Mouse (Mus musculus) B cell, adult (primary cell): ENCODE results near the gene Col12a1. TPM values are rescaled to one million over a fixed set of nuclear protein-coding genes. Genes with fewer than 3 reads are reported as not detected.

ENCODE experiments used
- total RNA-seq: library from RNA; stranded (reverse); gene quantifications from 4 replicates; pipeline ENCODE4 v1.2.4, GENCODE M21; 2023; ENCODE audit not compliant: inconsistent age

The Col12a1 gene
- total RNA-seq = 0.12 TPM in 1 of 4 replicates, not detected in the others

DNA sequence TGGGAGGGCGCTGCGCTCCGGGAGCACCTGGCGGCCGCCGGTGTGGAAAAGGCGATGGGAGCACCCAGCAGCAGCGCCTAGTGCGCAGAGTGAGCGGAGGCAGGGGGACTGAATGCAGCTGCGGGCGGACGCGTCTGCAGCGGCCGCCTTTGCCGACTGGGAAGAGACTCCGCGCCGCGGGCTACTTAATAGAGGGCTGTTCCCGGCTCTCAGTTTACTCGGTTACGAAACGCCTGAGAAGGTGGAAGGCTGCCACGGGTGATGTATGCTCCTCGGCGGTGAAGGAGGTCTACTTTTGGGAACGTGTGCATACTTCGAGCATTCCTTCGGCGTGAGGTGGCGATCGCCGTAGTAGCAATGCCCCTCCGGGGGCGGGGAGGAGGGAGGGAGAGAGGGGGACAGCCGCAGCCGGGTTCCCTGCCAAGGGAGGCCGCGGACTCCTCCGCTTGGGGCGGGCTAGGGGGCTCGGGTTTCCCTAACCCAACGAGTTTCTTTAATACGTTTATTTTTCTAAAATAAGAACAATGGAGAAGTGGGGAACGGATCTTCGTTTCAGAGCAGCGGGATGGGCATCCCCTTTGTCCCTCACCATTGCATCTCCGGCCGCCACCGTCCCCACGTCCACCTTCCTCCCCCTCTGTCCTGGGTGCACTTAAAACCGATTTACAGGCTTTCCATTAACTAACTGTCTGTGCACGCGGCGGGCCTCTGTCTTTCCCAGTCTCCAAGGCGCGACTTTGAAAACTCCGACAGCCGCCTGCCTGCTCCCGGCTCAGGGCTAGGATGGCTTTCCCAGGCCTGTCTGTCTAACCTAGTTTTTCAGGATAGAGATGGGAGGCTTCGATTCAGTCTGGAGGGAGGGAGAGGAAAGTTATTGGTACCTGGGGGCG lies at the start of gene Col12a1:
TSS of gene Col12a1 (minus strand) at position 351 of the 890 bp plus-strand sequence.

GRCm38 (mm10) chr9:79759385-79760005 lies 40.9 kb upstream of the Col12a1 start, which contains the start of gene Cox7a2:
Gene Cox7a2, minus strand, starts transcription at chr9:79759878.

Other genes starting within 250 kb of the Col12a1 start
- gene Cox7a2, start 41.0 kb upstream of the Col12a1 start, total RNA-seq = 90.4 to 112 TPM (median 98.3 TPM) in 4 replicates
- gene Tmem30a, start 74.7 kb upstream of the Col12a1 start, total RNA-seq = 70.0 to 74.3 TPM (median 71.6 TPM) in 4 replicates